Mouse (Mus musculus) cerebellum, postnatal 36 days (tissue): ENCODE measurements around the gene Mylk.
"Not testable (repeated sequence)": the region's sequence is repeated elsewhere in the genome, so short reads cannot be mapped to it uniquely, and the experiment has no call there.

ENCODE experiments used
- DNase-seq, 2 experiments: peaks; one replicate each; pipeline ENCODE4 v3.0.0; 2021 to 2022; ENCODE audit warnings: mixed read lengths in 2 of 2

Gene Mylk

GRCm38 (mm10) chr16:34745065-34745585 is at the start of gene Mylk:
Gene Mylk, plus strand, starts transcription at chr16:34745210.
- DNase-seq, result peak; percentile 60 to 73

GRCm38 (mm10) chr16:34698721-34699120 is 46.3 kb upstream of the Mylk start:
- not testable (repeated sequence) for DNase-seq

GRCm38 (mm10) chr16:34700165-34700827 is 44.7 kb upstream of the Mylk start:
- peak; percentile 65 to 75 for DNase-seq

- DNase-seq, result no peak
Measured at GRCm38 (mm10) chr16:34700828-34701216, 44.2 kb upstream of the Mylk start.

- no peak for DNase-seq
Measured at GRCm38 (mm10) chr16:34706019-34706418, 39.0 kb upstream of the Mylk start.

- no peak for DNase-seq
Measured at GRCm38 (mm10) chr16:34706487-34706946, 38.5 kb upstream of the Mylk start.

- no peak for DNase-seq
Measured at GRCm38 (mm10) chr16:34711481-34711880, 33.5 kb upstream of the Mylk start.

DNA sequence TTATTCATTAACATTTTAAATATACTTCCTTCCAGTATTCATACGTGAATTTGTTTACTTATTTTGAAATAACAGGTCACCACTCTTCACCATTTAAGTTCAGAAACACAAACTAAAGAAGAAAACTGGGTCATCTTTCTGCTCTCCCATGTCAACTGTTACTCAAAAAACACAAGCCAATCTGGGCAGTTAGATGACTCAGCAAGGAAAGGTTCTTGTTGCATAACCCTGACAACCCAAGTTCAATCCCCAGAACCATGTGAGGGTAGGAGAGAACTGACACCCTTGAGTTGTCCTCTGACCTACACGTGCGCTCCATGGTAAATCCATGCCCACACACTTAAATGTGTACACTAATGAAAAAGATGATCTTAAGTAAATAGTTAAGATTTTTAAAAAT is 19.9 kb upstream of the Mylk start:
- DNase-seq, result no peak

DNA sequence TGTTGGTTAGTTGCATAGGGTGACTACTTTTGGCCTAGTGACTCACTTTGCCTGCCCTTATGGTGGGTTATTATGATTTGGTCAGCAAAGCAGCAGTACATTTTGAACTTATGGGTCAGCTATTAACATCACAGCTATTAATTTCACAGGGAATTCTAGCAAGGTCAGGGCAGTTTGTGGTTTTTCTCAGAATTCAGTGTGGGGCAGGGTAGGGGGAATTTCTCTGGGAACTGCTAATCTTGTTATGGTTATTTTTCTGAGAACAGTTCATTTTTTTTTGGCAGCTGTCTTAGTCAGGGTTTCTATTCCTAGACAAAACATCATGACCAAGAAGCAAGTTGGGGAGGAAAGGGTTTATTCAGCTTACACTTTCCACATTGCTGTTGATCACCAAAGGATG is 16.4 kb upstream of the Mylk start:
- not testable (repeated sequence) for DNase-seq

DNA sequence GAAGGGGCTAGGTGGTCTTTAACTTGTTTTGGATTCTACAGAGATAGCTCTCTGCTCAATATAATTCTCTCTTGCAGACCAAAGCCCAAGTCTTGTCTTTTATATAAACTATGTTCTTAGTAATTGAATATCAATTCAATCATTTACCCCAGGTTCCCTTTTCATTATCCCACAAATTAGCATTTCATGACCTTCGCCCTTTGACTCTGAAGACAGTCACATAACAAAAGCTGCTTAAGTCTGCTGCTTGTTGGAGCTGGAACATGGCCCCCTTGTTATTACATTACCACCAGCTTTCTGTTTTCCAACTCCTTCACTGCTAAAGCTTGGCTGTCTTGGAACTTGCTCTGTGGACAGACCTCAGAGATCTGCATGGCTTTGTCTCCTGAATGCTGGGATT is 15.6 kb upstream of the Mylk start:
- DNase-seq, result no peak

DNA sequence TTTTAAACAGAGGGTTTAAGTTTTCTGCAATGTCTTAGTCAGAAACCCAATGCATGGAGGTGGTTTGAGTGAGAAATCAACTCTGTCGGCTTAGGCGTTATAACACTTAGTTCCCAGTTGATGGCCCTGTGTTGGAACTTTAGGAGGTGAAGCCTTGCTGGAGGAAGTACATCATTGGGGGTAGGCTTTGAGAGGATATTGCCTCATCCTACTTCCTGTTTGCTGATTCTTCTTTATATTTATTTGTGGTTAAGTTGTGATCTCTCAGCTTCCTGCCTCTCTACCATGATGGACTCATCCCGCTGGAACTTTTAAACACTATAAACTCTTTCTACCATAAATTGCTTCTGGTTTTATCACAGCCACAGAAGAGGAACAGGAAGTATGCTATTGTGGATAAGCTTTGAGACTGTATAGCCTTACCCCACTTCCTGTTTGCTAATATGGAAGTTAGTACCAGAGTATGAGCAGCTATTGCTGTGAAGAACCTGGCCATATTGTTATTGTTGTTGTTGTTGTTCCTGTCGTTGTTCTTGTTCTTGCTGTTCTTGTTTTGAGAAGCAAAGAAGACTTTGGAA is 6.3 kb upstream of the Mylk start:
- no peak for DNase-seq

GRCm38 (mm10) chr16:34742930-34743329 is 2.1 kb upstream of the Mylk start:
- DNase-seq, result no peak

- DNase-seq, result no peak
Measured at GRCm38 (mm10) chr16:34748081-34748720, 3.2 kb downstream of the Mylk start.

GRCm38 (mm10) chr16:34749536-34749935 is 4.5 kb downstream of the Mylk start:
- no peak for DNase-seq

- DNase-seq, result no peak
Measured at GRCm38 (mm10) chr16:34752026-34752425, 7.0 kb downstream of the Mylk start.

DNA sequence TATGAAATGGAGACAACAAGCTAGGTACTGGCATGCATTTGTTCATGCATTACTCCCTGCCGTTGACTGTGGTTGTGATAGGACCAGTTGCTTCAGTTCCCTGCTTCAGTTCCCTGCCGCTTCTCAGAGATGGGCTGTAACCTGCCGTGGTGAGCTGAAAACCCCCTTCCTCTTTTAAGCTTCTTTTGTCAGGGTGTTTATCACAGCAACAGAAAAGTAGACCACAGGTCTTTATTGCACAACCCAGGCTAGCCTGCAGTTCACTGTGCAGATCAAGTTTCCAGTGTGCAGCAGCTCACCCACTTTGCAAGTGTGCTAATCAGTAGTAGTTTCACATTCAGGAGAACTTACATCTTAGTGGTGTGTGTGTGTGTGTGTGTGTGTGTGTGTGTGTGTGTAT is 8.0 kb downstream of the Mylk start:
- no peak for DNase-seq

DNA sequence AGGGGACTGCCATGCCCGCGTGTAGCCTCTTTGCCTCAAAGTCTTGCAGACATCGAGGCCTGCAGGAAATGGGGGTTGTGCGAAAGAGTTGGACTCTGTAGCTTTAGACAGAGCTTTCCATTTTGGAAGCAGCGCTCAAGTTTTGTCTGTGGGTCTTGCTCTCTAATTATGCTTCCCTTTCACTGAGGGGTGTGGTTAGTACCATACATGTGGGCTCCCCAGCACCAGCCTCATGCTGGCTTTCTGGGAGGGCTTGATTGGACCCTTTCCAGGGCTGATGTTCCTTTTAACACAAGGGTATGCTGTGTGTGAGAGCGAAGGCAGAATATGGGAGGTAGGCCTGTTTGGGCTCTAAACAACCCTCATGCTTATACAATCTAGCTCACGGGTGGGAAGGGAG is 12.0 kb downstream of the Mylk start:
- DNase-seq, result no peak

DNA sequence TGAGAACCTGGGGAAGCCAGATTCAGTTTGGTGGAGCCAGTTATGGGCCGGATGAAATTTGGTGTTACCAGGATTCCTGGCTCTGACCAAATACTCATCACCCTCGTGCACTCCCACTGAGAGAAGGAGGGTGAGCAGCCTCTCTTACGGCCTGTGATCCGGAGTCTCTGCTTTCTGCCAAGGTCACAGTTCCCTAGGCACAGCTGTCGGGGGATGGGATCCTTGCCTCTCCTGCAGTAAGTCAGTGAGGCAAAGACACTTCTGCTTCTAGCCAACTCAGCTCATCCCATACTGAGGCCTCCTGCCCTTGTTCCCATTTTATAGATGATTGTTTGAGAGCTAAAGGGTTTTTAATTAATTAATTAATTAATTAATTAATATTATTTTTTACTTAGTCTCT is 13.2 kb downstream of the Mylk start:
- no peak for DNase-seq

- DNase-seq, result no peak
Measured at GRCm38 (mm10) chr16:34763959-34764591, 19.1 kb downstream of the Mylk start.

- no peak for DNase-seq
Measured at GRCm38 (mm10) chr16:34765666-34766065, 20.7 kb downstream of the Mylk start.

GRCm38 (mm10) chr16:34766193-34766592 is 21.2 kb downstream of the Mylk start:
- DNase-seq, result no peak

DNA sequence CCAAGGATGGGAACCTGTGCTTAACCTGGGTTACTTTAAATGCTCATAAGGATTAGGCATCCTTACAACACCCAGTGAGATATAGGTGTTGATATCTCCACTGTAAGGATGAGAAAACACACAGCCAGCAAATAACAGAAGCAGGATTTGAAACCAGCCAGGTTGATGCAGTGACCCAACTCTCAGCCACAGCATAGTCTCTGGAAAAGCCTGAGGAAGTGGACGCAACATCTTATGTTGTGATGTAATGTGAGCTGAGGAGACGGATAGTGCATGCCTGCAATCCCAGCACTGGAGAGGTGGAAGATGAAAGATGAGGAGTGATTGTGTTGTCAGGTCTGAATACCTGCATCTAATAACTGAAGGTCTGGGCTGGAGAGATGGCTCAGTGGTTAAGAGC is 22.4 kb downstream of the Mylk start:
- DNase-seq, result no peak

- no peak for DNase-seq
Measured at GRCm38 (mm10) chr16:34768436-34768835, 23.4 kb downstream of the Mylk start.

DNA sequence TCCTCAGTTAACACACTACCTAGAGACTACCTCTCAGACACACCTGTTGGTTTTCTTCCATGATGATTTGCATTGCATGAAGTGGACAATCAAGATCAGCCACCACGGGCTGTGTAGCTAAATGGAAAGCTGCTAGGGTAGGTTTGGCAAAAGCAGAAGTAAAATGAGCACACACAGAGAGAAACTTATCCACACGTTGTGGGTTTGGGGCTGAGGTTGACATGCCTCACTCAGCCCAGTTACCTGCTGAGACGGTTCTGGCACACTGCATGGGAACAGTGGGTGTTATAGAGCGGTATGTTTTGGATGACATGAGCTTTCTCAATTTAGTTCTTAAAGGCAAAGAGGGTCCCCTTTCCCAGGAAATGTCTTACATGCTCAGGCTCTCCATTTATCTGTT is 25.1 kb downstream of the Mylk start:
- no peak for DNase-seq
